Mouse (Mus musculus): Measurements from ENCODE around the gene Lrrc73. TPM values are rescaled to one million over a fixed set of nuclear protein-coding genes. Genes with fewer than 3 reads are reported as not detected.

Lrrc73 gene
- polyA plus RNA-seq, 1 experiment from 2014 or later, result 0.76 TPM

- H3K4me2 ChIP-seq, result no peak overlapping the region
- H3K9ac ChIP-seq, result no peak overlapping the region
- ATAC-seq (ENCODE audit: insufficient read depth), result no peak
- DNase-seq, result no peak
- no peak for TF ChIP-seq CTCF (IDR thresholded peaks at IDR 0.05; ENCODE audit: low read depth)
- H3K27me3 ChIP-seq (ENCODE audit: insufficient read depth, low read length), result no peaks in the 10 kb centered on the region
- H3K4me3 ChIP-seq (ENCODE audit: low read depth, low read length), result no peak overlapping the region
- no peaks in the 10 kb centered on the region for H3K9me3 ChIP-seq (ENCODE audit: low read depth, low read length)
- no peak overlapping the region for H3K27ac ChIP-seq (ENCODE audit: low read depth)
- 39% methylated on average over 6 of the region's 6 CpGs for WGBS
- H3K4me1 ChIP-seq (ENCODE audit: insufficient read depth), result peaks cover 17% of the 10 kb centered on the region
- H3K36me3 ChIP-seq (ENCODE audit: insufficient read depth), result peaks cover 5% of the 10 kb centered on the region
These were observed 32.1 kb downstream of the Lrrc73 start for GRCm38 (mm10) chr17:46285407-46285806.

- peaks cover 10% of the 10 kb centered on the region; the same call in 1 of the 2 replicates for H3K4me1 ChIP-seq (ENCODE audit: insufficient read depth)
- no peaks in the 10 kb centered on the region for H3K9me3 ChIP-seq (ENCODE audit: low read depth, low read length)
- H3K9ac ChIP-seq, result peak overlapping the region; percentile 16; the same call in 1 of the 2 replicates
- no peak overlapping the region for H3K4me3 ChIP-seq (ENCODE audit: low read depth, low read length)
- H3K27me3 ChIP-seq (ENCODE audit: insufficient read depth, low read length), result no peaks in the 10 kb centered on the region
- ATAC-seq (ENCODE audit: insufficient read depth) (peak; percentile 57), DNase-seq (peak; percentile 84)
- H3K27ac ChIP-seq (ENCODE audit: low read depth), result no peak overlapping the region; the same call in 1 of the 2 replicates
- H3K4me2 ChIP-seq, result 0 out of 2 replicates have a peak overlapping the region, but pooled peaks have one; percentile 15
- no peak for TF ChIP-seq CTCF (IDR thresholded peaks at IDR 0.05; ENCODE audit: low read depth)
- no peaks in the 10 kb centered on the region for H3K36me3 ChIP-seq (ENCODE audit: insufficient read depth)
- 54% methylated on average over 11 of the region's 11 CpGs for WGBS
These were observed 34.4 kb downstream of the Lrrc73 start for GRCm38 (mm10) chr17:46287678-46288095.

GRCm38 (mm10) chr17:46296601-46297000 is 43.3 kb downstream of the Lrrc73 start:
- DNase-seq, result no peak
- Histone ChIP-seq H3K27ac (ENCODE audit: low read depth) (no peak overlapping the region), H3K4me1 (ENCODE audit: insufficient read depth) (peaks cover 7% of the 10 kb centered on the region; the same call in 1 of the 2 replicates), H3K27me3 (ENCODE audit: insufficient read depth, low read length) (peaks cover 59% of the 10 kb centered on the region), H3K36me3 (ENCODE audit: insufficient read depth) (no peaks in the 10 kb centered on the region), H3K4me2 (peak overlapping the region; percentile 100), H3K9me3 (ENCODE audit: low read depth, low read length) (no peaks in the 10 kb centered on the region), H3K4me3 (ENCODE audit: low read depth, low read length) (peak overlapping the region; percentile 61; the same call in 1 of the 2 replicates), H3K9ac (no peak overlapping the region)
- no peak for TF ChIP-seq CTCF (IDR thresholded peaks at IDR 0.05; ENCODE audit: low read depth)
- no peak for ATAC-seq (ENCODE audit: insufficient read depth)
- WGBS, result 44% methylated on average over 6 of the region's 6 CpGs

GRCm38 (mm10) chr17:46297028-46297363 is 43.7 kb downstream of the Lrrc73 start:
- no peaks in the 10 kb centered on the region for H3K36me3 ChIP-seq (ENCODE audit: insufficient read depth)
- H3K4me3 ChIP-seq (ENCODE audit: low read depth, low read length), result peak overlapping the region; percentile 61
- peaks cover 7% of the 10 kb centered on the region; the same call in 1 of the 2 replicates for H3K4me1 ChIP-seq (ENCODE audit: insufficient read depth)
- H3K27me3 ChIP-seq (ENCODE audit: insufficient read depth, low read length), result peaks cover 59% of the 10 kb centered on the region
- ATAC-seq (ENCODE audit: insufficient read depth) (no peak), DNase-seq (no peak)
- 13% methylated on average over 6 of the region's 6 CpGs for WGBS
- no peak overlapping the region for H3K27ac ChIP-seq (ENCODE audit: low read depth)
- TF ChIP-seq CTCF (IDR thresholded peaks at IDR 0.05; ENCODE audit: low read depth), result no peak
- H3K9me3 ChIP-seq (ENCODE audit: low read depth, low read length), result no peaks in the 10 kb centered on the region
- H3K4me2 ChIP-seq, result peak overlapping the region; percentile 100
- H3K9ac ChIP-seq, result peak overlapping the region; percentile 51; the same call in 1 of the 2 replicates

- under 1% methylated on average over 84 of the region's 86 CpGs for WGBS
- Histone ChIP-seq H3K36me3 (ENCODE audit: insufficient read depth) (no peaks in the 10 kb centered on the region), H3K4me2 (peak within 1 kb of the TSS; percentile 100), H3K27ac (ENCODE audit: low read depth) (no peak within 1 kb of the TSS), H3K27me3 (ENCODE audit: insufficient read depth, low read length) (peaks cover 59% of the 10 kb centered on the region), H3K9me3 (ENCODE audit: low read depth, low read length) (no peaks in the 10 kb centered on the region), H3K4me1 (ENCODE audit: insufficient read depth) (peaks cover 7% of the 10 kb centered on the region; the same call in 1 of the 2 replicates), H3K4me3 (ENCODE audit: low read depth, low read length) (peak within 1 kb of the TSS; percentile 61), H3K9ac (peak within 1 kb of the TSS; percentile 51)
- TF ChIP-seq CTCF (IDR thresholded peaks at IDR 0.05; ENCODE audit: low read depth), result no peak
- DNase-seq, result peak; percentile 38
- ATAC-seq (ENCODE audit: insufficient read depth), result peak; percentile 32; the same call in 1 of the 2 replicates
These were observed 44.3 kb downstream of the Lrrc73 start, which contains the start of gene Dlk2 for GRCm38 (mm10) chr17:46297364-46298219. Gene Dlk2, plus strand, starts transcription at chr17:46297421.

- Histone ChIP-seq H3K4me2 (peak overlapping the region; percentile 100), H3K36me3 (ENCODE audit: insufficient read depth) (no peaks in the 10 kb centered on the region), H3K27ac (ENCODE audit: low read depth) (no peak overlapping the region), H3K4me1 (ENCODE audit: insufficient read depth) (peaks cover 7% of the 10 kb centered on the region; the same call in 1 of the 2 replicates), H3K9ac (peak overlapping the region; percentile 51; the same call in 1 of the 2 replicates), H3K27me3 (ENCODE audit: insufficient read depth, low read length) (peaks cover 54% of the 10 kb centered on the region), H3K4me3 (ENCODE audit: low read depth, low read length) (peak overlapping the region; percentile 61), H3K9me3 (ENCODE audit: low read depth, low read length) (no peaks in the 10 kb centered on the region)
- DNase-seq, result peak; percentile 96
- under 1% methylated on average over 48 of the region's 48 CpGs for WGBS
- ATAC-seq (ENCODE audit: insufficient read depth), result peak; percentile 92
- peak; percentile 98 for TF ChIP-seq CTCF (IDR thresholded peaks at IDR 0.05; ENCODE audit: low read depth)
These were observed 45.0 kb downstream of the Lrrc73 start for GRCm38 (mm10) chr17:46298220-46298913.

Data from lung, embryonic 14.5 days (tissue).